Mouse (Mus musculus) right cerebral cortex, postnatal 10 days (tissue): ENCODE measurements around the gene Tmem259.

Experiments used
- DNase-seq, 2 experiments: peaks; one replicate each; pipeline ENCODE4 v3.0.0; 2021; ENCODE audit warnings: low spot score in 2 of 2

Gene Tmem259

GRCm38 (mm10) chr10:79984195-79984816 lies at the start of gene Tmem259:
Tmem259 (minus strand) TSS chr10:79984330.
- DNase-seq = peak; percentile 90 to 91

GRCm38 (mm10) chr10:80032799-80033480 lies 48.8 kb upstream of the Tmem259 start:
- DNase-seq = peak in 1 of 2 experiments; percentile 65

GRCm38 (mm10) chr10:80030736-80031135 lies 46.6 kb upstream of the Tmem259 start:
- no peak for DNase-seq

GRCm38 (mm10) chr10:80030191-80030590 lies 46.1 kb upstream of the Tmem259 start:
- no peak for DNase-seq

- DNase-seq = no peak
Observed at GRCm38 (mm10) chr10:80028521-80028846, 44.4 kb upstream of the Tmem259 start.

- DNase-seq = no peak
Observed at GRCm38 (mm10) chr10:80027681-80028520, 43.8 kb upstream of the Tmem259 start.

- DNase-seq = no peak
Observed at GRCm38 (mm10) chr10:80025889-80026288, 41.8 kb upstream of the Tmem259 start.

- no peak for DNase-seq
Observed at GRCm38 (mm10) chr10:80025463-80025862, 41.3 kb upstream of the Tmem259 start.

GRCm38 (mm10) chr10:80025044-80025347 lies 40.9 kb upstream of the Tmem259 start:
- no peak for DNase-seq

- no peak for DNase-seq
Observed at GRCm38 (mm10) chr10:80024229-80025043, 40.3 kb upstream of the Tmem259 start.

- DNase-seq = no peak
Observed at GRCm38 (mm10) chr10:80023758-80024157, 39.6 kb upstream of the Tmem259 start.

- DNase-seq = no peak
Observed at GRCm38 (mm10) chr10:80022806-80023205, 38.7 kb upstream of the Tmem259 start.

GRCm38 (mm10) chr10:80022164-80022563 lies 38.0 kb upstream of the Tmem259 start:
- no peak for DNase-seq

GRCm38 (mm10) chr10:80021320-80021641 lies 37.2 kb upstream of the Tmem259 start:
- DNase-seq = no peak

- no peak for DNase-seq
Observed at GRCm38 (mm10) chr10:80020603-80021319, 36.6 kb upstream of the Tmem259 start.

- DNase-seq = no peak
Observed at GRCm38 (mm10) chr10:80020191-80020590, 36.1 kb upstream of the Tmem259 start.

GRCm38 (mm10) chr10:80019471-80020131 lies 35.5 kb upstream of the Tmem259 start:
- no peak for DNase-seq

- DNase-seq = no peak
Observed at GRCm38 (mm10) chr10:80018739-80019297, 34.7 kb upstream of the Tmem259 start.

- DNase-seq = no peak
Observed at GRCm38 (mm10) chr10:80017771-80018170, 33.6 kb upstream of the Tmem259 start.

- DNase-seq = no peak
Observed at GRCm38 (mm10) chr10:80017361-80017760, 33.2 kb upstream of the Tmem259 start.

- no peak for DNase-seq
Observed at GRCm38 (mm10) chr10:80016931-80017330, 32.8 kb upstream of the Tmem259 start.
